Mouse (Mus musculus) heart, embryonic 11.5 days (tissue): ENCODE measurements around the gene Tmem161b. TPM values are rescaled to one million over a fixed set of nuclear protein-coding genes. Genes with fewer than 3 reads are reported as not detected.

Source experiments
- ATAC-seq: fragments of 200-750 bp; cut with Nextera tagmentation; replicated peaks from 2 replicates; pipeline ENCODE4 v1.8.0; 2017; ENCODE audit warnings: moderate library complexity; ENCODE audit not compliant: insufficient number of reproducible peaks, low FRiP score, low TSS enrichment
- H3K27ac ChIP-seq: fragments of 300-500 bp; sonication (generic); 2 replicates; pipeline ENCODE4 v1.5.1; 2014; ENCODE audit warnings: mild to moderate bottlenecking, low read depth, low read length
- H3K27me3 ChIP-seq: fragments of 300-500 bp; sonication (generic); 2 replicates; pipeline ENCODE4 v1.6.1; 2014; ENCODE audit warnings: mild to moderate bottlenecking, low read length, mixed read lengths; ENCODE audit not compliant: control insufficient read depth, insufficient read depth
- H3K36me3 ChIP-seq: fragments of 300-500 bp; sonication (generic); 2 replicates; pipeline ENCODE4 v1.6.1; 2014; ENCODE audit warnings: mild to moderate bottlenecking, low read length, moderate library complexity, mixed read lengths; ENCODE audit not compliant: control insufficient read depth, insufficient read depth
- H3K4me1 ChIP-seq: fragments of 300-500 bp; sonication (generic); 2 replicates; pipeline ENCODE4 v1.6.1; 2014; ENCODE audit warnings: low read length; ENCODE audit not compliant: control insufficient read depth, insufficient read depth
- H3K4me2 ChIP-seq: fragments of 300-500 bp; sonication (generic); 2 replicates; pipeline ENCODE4 v1.6.1; 2014; ENCODE audit warnings: mild to moderate bottlenecking, moderate library complexity
- H3K4me3 ChIP-seq: fragments of 300-500 bp; sonication (generic); 2 replicates; pipeline ENCODE4 v1.5.1; 2014; ENCODE audit warnings: low read depth, low read length
- H3K9ac ChIP-seq: fragments of 300-500 bp; sonication (generic); 2 replicates; pipeline ENCODE4 v1.6.1; 2014; ENCODE audit warnings: mild to moderate bottlenecking, low read depth, low read length, moderate library complexity
- H3K9me3 ChIP-seq: fragments of 300-500 bp; sonication (generic); replicated peaks from 2 replicates; pipeline ENCODE4 v1.6.1; 2016; ENCODE audit warnings: low read length; ENCODE audit not compliant: control insufficient read depth
- WGBS: fragments of 180-500 bp; shearing (Covaris S2); extraction: QIAGEN DNeasy Blood & Tissue Kit; methylation state at CpG from one replicate; pipeline ENCODE4 v1.1.7; 2014; ENCODE audit not compliant: insufficient replicate concordance; 5-methylcytosine and 5-hydroxymethylcytosine counted together
- microRNA-seq: library from miRNA; unstranded; fragments of <30 nt; microRNA quantifications from one replicate; pipeline ENCODE4, GENCODE M21; 2016; ENCODE audit warnings: borderline number of aligned reads
- polyA plus RNA-seq: library from polyadenylated mRNA; unstranded; fragments of >200 nt; fragmentation: Nextera tagmentation; extraction: Ambion mirVana; gene quantifications from 2 replicates; pipeline ENCODE4 v1.2.1, GENCODE M21; 2014

Tmem161b gene
- polyA plus RNA-seq, 1 experiment from 2014 or later: 15.8 TPM

- no peaks in the 10 kb centered on the region for H3K9me3 ChIP-seq
- 14% methylated on average over 5 of the region's 5 CpGs for WGBS
- H3K27me3 ChIP-seq: peaks cover 35% of the 10 kb centered on the region
- no peak overlapping the region for H3K4me2 ChIP-seq
- no peak for ATAC-seq
- H3K4me1 ChIP-seq: peaks cover 3% of the 10 kb centered on the region; the same call in 1 of the 2 replicates
- no peak overlapping the region for H3K4me3 ChIP-seq
- no peaks in the 10 kb centered on the region for H3K36me3 ChIP-seq
- no peak overlapping the region for H3K27ac ChIP-seq
- H3K9ac ChIP-seq: no peak overlapping the region
Measured at GRCm38 (mm10) chr13:84343272-84343671, 121.2 kb downstream of the Tmem161b start.

GRCm38 (mm10) chr13:84343691-84344495 is 121.8 kb downstream of the Tmem161b start:
- 3% methylated on average over 13 of the region's 13 CpGs for WGBS
- peaks cover 35% of the 10 kb centered on the region for H3K27me3 ChIP-seq

GRCm38 (mm10) chr13:84344711-84345110 is 122.6 kb downstream of the Tmem161b start:
- Histone ChIP-seq H3K4me1 (peaks cover 3% of the 10 kb centered on the region; the same call in 1 of the 2 replicates), H3K27me3 (peaks cover 35% of the 10 kb centered on the region), H3K27ac (no peak overlapping the region), H3K9me3 (no peaks in the 10 kb centered on the region), H3K36me3 (no peaks in the 10 kb centered on the region), H3K4me2 (no peak overlapping the region), H3K9ac (no peak overlapping the region), H3K4me3 (no peak overlapping the region)
- 9% methylated on average over 7 of the region's 7 CpGs for WGBS
- ATAC-seq: no peak

More at GRCm38 (mm10) chr13:84343691-84344495, 121.8 kb downstream of the Tmem161b start:
- H3K4me3 ChIP-seq: no peak overlapping the region
- no peak overlapping the region for H3K4me2 ChIP-seq
- peaks cover 3% of the 10 kb centered on the region; the same call in 1 of the 2 replicates for H3K4me1 ChIP-seq
- no peaks in the 10 kb centered on the region for H3K36me3 ChIP-seq
- no peaks in the 10 kb centered on the region for H3K9me3 ChIP-seq
- ATAC-seq: no peak
- H3K27ac ChIP-seq: no peak overlapping the region
- no peak overlapping the region for H3K9ac ChIP-seq

GRCm38 (mm10) chr13:84345114-84345513 is 123.0 kb downstream of the Tmem161b start:
- Histone ChIP-seq H3K9me3 (no peaks in the 10 kb centered on the region), H3K27ac (no peak overlapping the region), H3K4me2 (no peak overlapping the region), H3K36me3 (no peaks in the 10 kb centered on the region), H3K4me1 (peaks cover 3% of the 10 kb centered on the region; the same call in 1 of the 2 replicates), H3K4me3 (no peak overlapping the region), H3K9ac (no peak overlapping the region), H3K27me3 (peaks cover 35% of the 10 kb centered on the region)
- WGBS: under 1% methylated on average over 8 of the region's 8 CpGs
- no peak for ATAC-seq

Small RNA genes within 50 kb of the gene (microRNA-seq; reads per million reads assigned to microRNA genes)
- gene Gm24331: not detected
